In the genomic region with DNA sequence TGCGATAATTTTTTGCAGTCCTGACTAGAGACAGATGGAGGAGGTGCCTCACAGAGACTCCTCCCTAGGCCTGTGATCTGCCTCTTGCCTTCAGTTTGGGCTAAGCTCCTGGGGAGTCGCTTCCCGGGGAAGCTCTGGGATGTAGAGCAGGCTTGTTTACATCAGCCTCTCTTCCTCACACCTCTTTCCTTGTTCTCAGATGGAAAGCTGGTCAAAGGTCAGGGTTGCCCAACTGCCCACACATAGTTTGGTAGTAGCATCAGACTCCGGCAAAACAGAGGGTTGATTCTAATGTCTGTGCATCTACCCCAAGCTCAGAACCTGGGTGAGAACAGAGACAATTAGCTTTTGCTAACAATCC, we compare ENCODE assay signal across 9 mouse cellular contexts.
DNase-seq lines count a peak whose midpoint lies in the region; ATAC-seq lines count a peak whose summit lies in the region.
"Had no signal": no experiment of that assay in that cellular context is flagged by ENCODE, and none has a peak within 500 bp of the region (broad histone marks: within the 10 kb centered on the region; RNA-seq: fewer than 3 reads in every experiment).

No protein-coding gene starts in this region.

- no peaks in the 10 kb centered on the region for H3K36me3 ChIP-seq in hindbrain, embryonic 11.5 days (ENCODE audit: control insufficient read depth, insufficient read depth, low read length)
- H3K36me3 ChIP-seq in limb, embryonic 13.5 days, result no peaks in the 10 kb centered on the region

- H3K9ac ChIP-seq in hindbrain, embryonic 11.5 days (ENCODE audit: low read depth, low read length), result no peak overlapping the region
- no peak overlapping the region for H3K9ac ChIP-seq in limb, embryonic 13.5 days

- DNase-seq in frontal cortex, postnatal 25 days (ENCODE audit: low spot score in 2 of 2), result no peak
- DNase-seq in fibroblast of lung, adult 2 months (ENCODE audit: low read depth), result peak; percentile 81
- peak; percentile 17 for DNase-seq in hindbrain, embryonic 11.5 days (ENCODE audit: low spot score)
- peak; percentile 80 for DNase-seq in retina, postnatal 1 day
- no peak for DNase-seq in B cell, adult 2 months
- no peak for DNase-seq in left cerebral cortex, adult 18-20 months (ENCODE audit: low spot score in 2 of 2)

- no peak overlapping the region for H3K4me3 ChIP-seq in hindbrain, embryonic 11.5 days (ENCODE audit: low read depth, low read length)
- H3K4me3 ChIP-seq in limb, embryonic 13.5 days, result no peak overlapping the region

- no peak overlapping the region for H3K4me2 ChIP-seq in hindbrain, embryonic 11.5 days (replicated peaks; ENCODE audit: low read depth, low read length)
- H3K4me2 ChIP-seq in limb, embryonic 13.5 days (replicated peaks), result peak overlapping the region; percentile 28

- H3K9me3 ChIP-seq in hindbrain, embryonic 11.5 days (ENCODE audit: control insufficient read depth, low read length), result no peaks in the 10 kb centered on the region
- no peaks in the 10 kb centered on the region for H3K9me3 ChIP-seq in limb, embryonic 13.5 days

- peak; percentile 27; the same call in 1 of the 2 replicates for ATAC-seq in frontal cortex, adult (ENCODE audit: low TSS enrichment)
- peak; percentile 43; the same call in 1 of the 2 replicates for ATAC-seq in hindbrain, embryonic 11.5 days (ENCODE audit: low FRiP score)
- ATAC-seq in limb, embryonic 13.5 days (ENCODE audit: low FRiP score, low read depth), result peak; percentile 42; the same call in 1 of the 2 replicates

- peaks cover 2% of the 10 kb centered on the region; the same call in 1 of the 2 replicates for H3K4me1 ChIP-seq in hindbrain, embryonic 11.5 days (replicated peaks; ENCODE audit: control insufficient read depth, insufficient read depth, low read length)
- peaks cover 40% of the 10 kb centered on the region for H3K4me1 ChIP-seq in limb, embryonic 13.5 days

- H3K27me3 ChIP-seq in hindbrain, embryonic 11.5 days (ENCODE audit: control insufficient read depth, insufficient read depth, low read length), result no peaks in the 10 kb centered on the region
- H3K27me3 ChIP-seq in limb, embryonic 13.5 days, result no peaks in the 10 kb centered on the region
- H3K27me3 ChIP-seq: CH12.LX had no signal

- WGBS in hindbrain, embryonic 11.5 days, result 8% methylated on average over 4 of the region's 4 CpGs
- WGBS in limb, embryonic 13.5 days, result 12% methylated on average over 4 of the region's 4 CpGs

- H3K27ac ChIP-seq in hindbrain, embryonic 11.5 days (ENCODE audit: low read depth, low read length), result no peak overlapping the region; the same call in 1 of the 2 replicates
- peak overlapping the region; percentile 55; the same call in 1 of the 2 replicates for H3K27ac ChIP-seq in limb, embryonic 13.5 days

Comparison
In these comparisons a context has a peak if more than half of its experiments do, and no peak if none do; other contexts are left out.
1. DNase-seq: peak in fibroblast of lung, adult 2 months (single experiment), hindbrain, embryonic 11.5 days (single experiment) and retina, postnatal 1 day (single experiment); none in frontal cortex, postnatal 25 days (0 of 2), B cell, adult 2 months (0 of 2) and left cerebral cortex, adult 18-20 months (0 of 2).
2. Peak in every context shown above with its lines, with median percentiles within 50 percentile points of each other: ATAC-seq.